Mouse (Mus musculus): ENCODE data around the gene Lypd9. TPM values are rescaled to one million over a fixed set of nuclear protein-coding genes. Genes with fewer than 3 reads are reported as not detected.

Lypd9 gene
- total and polyA plus RNA-seq, 2 experiments from 2014 or later: not detected

GRCm38 (mm10) chr11:58400655-58401054, 52.1 kb downstream of the Lypd9 start:
- DNase-seq (ENCODE audit: low spot score) (peak; percentile 6), ATAC-seq (ENCODE audit: low FRiP score) (no peak)
- Histone ChIP-seq H3K9me3 (ENCODE audit: low read length) (no peaks in the 10 kb centered on the region), H3K27me3 (ENCODE audit: insufficient read depth, low read length) (no peaks in the 10 kb centered on the region), H3K36me3 (ENCODE audit: insufficient read depth, low read length) (no peaks in the 10 kb centered on the region), H3K4me1 (ENCODE audit: insufficient read depth, low read length) (no peaks in the 10 kb centered on the region), H3K4me2 (ENCODE audit: low read depth, low read length, poor library complexity, severe bottlenecking) (0 out of 2 replicates have a peak overlapping the region, but pooled peaks have one; percentile 7), H3K27ac (ENCODE audit: low read depth, low read length) (no peak overlapping the region), H3K4me3 (ENCODE audit: low read depth, low read length) (no peak overlapping the region), H3K9ac (replicated peaks; ENCODE audit: low read length, poor library complexity, severe bottlenecking) (no peak overlapping the region)
- no peak for TF ChIP-seq CTCF (IDR thresholded peaks at IDR 0.05)
- 24% methylated on average over 5 of the region's 5 CpGs for WGBS

DNA sequence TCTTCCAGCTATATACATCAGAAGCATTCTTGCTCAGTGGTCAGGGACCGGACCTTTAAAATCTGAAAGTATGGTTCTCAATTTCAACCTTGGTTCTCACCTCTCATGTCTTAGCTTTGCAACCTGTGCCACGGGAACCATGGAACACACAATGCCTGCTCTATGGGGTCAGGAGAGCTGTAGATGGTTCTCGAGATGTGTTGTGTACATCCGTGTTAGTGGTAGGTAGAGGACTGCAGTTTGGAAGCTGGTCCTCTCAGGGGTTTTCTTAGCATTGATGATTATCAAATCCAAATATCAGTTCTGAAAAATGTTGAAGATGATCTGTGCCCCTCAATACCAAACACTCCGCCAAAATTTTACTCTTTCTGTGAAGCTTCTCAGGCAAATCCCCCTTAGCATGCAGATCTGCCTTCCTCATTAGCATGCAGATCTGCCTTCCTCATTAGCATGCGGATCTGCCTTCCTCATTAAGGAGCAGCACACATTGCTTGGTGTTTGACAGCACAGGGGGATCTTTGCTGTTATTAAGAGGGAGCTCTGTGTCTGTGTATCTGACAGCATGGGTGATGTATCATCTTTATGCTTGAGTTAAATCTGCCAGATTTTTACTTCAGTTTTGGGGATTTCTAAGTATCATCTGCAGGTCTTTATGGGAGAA, 52.6 kb downstream of the Lypd9 start:
- Histone ChIP-seq H3K4me3 (ENCODE audit: low read depth, low read length) (no peak overlapping the region), H3K4me2 (ENCODE audit: low read depth, low read length, poor library complexity, severe bottlenecking) (peak overlapping the region; percentile 15; the same call in 1 of the 2 replicates), H3K9ac (replicated peaks; ENCODE audit: low read length, poor library complexity, severe bottlenecking) (no peak overlapping the region), H3K9me3 (ENCODE audit: low read length) (no peaks in the 10 kb centered on the region), H3K27ac (ENCODE audit: low read depth, low read length) (no peak overlapping the region), H3K4me1 (ENCODE audit: insufficient read depth, low read length) (no peaks in the 10 kb centered on the region), H3K36me3 (ENCODE audit: insufficient read depth, low read length) (no peaks in the 10 kb centered on the region), H3K27me3 (ENCODE audit: insufficient read depth, low read length) (no peaks in the 10 kb centered on the region)
- DNase-seq (ENCODE audit: low spot score) (peak; percentile 33), ATAC-seq (ENCODE audit: low FRiP score) (peak; percentile 75)
- WGBS: 36% methylated on average over 6 of the region's 6 CpGs
- TF ChIP-seq CTCF (IDR thresholded peaks at IDR 0.05): no peak

Other genes with a start within 250 kb of the Lypd9 start
- gene 4930438A08Rik, start 178.1 kb downstream of the Lypd9 start, total RNA-seq (2014; rRNA removed): 0.09 and 0.38 TPM in 2 replicates
- not detected in 2 replicates for gene 4930438A08Rik, start 178.1 kb downstream of the Lypd9 start, polyA plus RNA-seq (2015; fragmentation: Nextera tagmentation; extraction: Ambion mirVana)
- gene Zfp692, start 145.9 kb downstream of the Lypd9 start, total RNA-seq (2014; rRNA removed): 24.4 and 26.0 TPM in 2 replicates
- 20.1 and 22.6 TPM in 2 replicates for gene Zfp692, start 145.9 kb downstream of the Lypd9 start, polyA plus RNA-seq (2015; fragmentation: Nextera tagmentation; extraction: Ambion mirVana)
- 38.1 and 42.1 TPM in 2 replicates for gene Zfp672, start 122.6 kb downstream of the Lypd9 start, total RNA-seq (2014; rRNA removed)
- 41.1 and 46.9 TPM in 2 replicates for gene Zfp672, start 122.6 kb downstream of the Lypd9 start, polyA plus RNA-seq (2015; fragmentation: Nextera tagmentation; extraction: Ambion mirVana)
- gene Sh3bp5l, start 122.2 kb downstream of the Lypd9 start, total RNA-seq (2014; rRNA removed): 44.0 and 53.8 TPM in 2 replicates
- 42.4 and 46.3 TPM in 2 replicates for gene Sh3bp5l, start 122.2 kb downstream of the Lypd9 start, polyA plus RNA-seq (2015; fragmentation: Nextera tagmentation; extraction: Ambion mirVana)
- gene Lypd8, start 73.9 kb downstream of the Lypd9 start, total RNA-seq (2014; rRNA removed): not detected in 2 replicates
- not detected in 2 replicates for gene Lypd8, start 73.9 kb downstream of the Lypd9 start, polyA plus RNA-seq (2015; fragmentation: Nextera tagmentation; extraction: Ambion mirVana)
- not detected in 2 replicates for gene 1810065E05Rik, start 31.8 kb downstream of the Lypd9 start, total RNA-seq (2014; rRNA removed)
- gene 1810065E05Rik, start 31.8 kb downstream of the Lypd9 start, polyA plus RNA-seq (2015; fragmentation: Nextera tagmentation; extraction: Ambion mirVana): not detected in 2 replicates
- gene Gm12253, start 20.4 kb downstream of the Lypd9 start, total RNA-seq (2014; rRNA removed): not detected in 2 replicates
- not detected in 2 replicates for gene Gm12253, start 20.4 kb downstream of the Lypd9 start, polyA plus RNA-seq (2015; fragmentation: Nextera tagmentation; extraction: Ambion mirVana)
- not detected in 2 replicates for gene Olfr30, start 9.3 kb upstream of the Lypd9 start, total RNA-seq (2014; rRNA removed)
- gene Olfr30, start 9.3 kb upstream of the Lypd9 start, polyA plus RNA-seq (2015; fragmentation: Nextera tagmentation; extraction: Ambion mirVana): not detected in 2 replicates
- not detected in 2 replicates for gene Olfr332, start 39.6 kb upstream of the Lypd9 start, total RNA-seq (2014; rRNA removed)
- gene Olfr332, start 39.6 kb upstream of the Lypd9 start, polyA plus RNA-seq (2015; fragmentation: Nextera tagmentation; extraction: Ambion mirVana): not detected in 2 replicates
- not detected in 2 replicates for gene Olfr331, start 49.6 kb upstream of the Lypd9 start, total RNA-seq (2014; rRNA removed)
- not detected in 2 replicates for gene Olfr331, start 49.6 kb upstream of the Lypd9 start, polyA plus RNA-seq (2015; fragmentation: Nextera tagmentation; extraction: Ambion mirVana)
- not detected in 2 replicates for gene Olfr330, start 81.9 kb upstream of the Lypd9 start, total RNA-seq (2014; rRNA removed)
- not detected in 2 replicates for gene Olfr330, start 81.9 kb upstream of the Lypd9 start, polyA plus RNA-seq (2015; fragmentation: Nextera tagmentation; extraction: Ambion mirVana)
- not detected in 2 replicates for gene Olfr329-ps, start 93.5 kb upstream of the Lypd9 start, total RNA-seq (2014; rRNA removed)
- gene Olfr329-ps, start 93.5 kb upstream of the Lypd9 start, polyA plus RNA-seq (2015; fragmentation: Nextera tagmentation; extraction: Ambion mirVana): not detected in 2 replicates
- not detected in 2 replicates for gene Olfr328, start 102.7 kb upstream of the Lypd9 start, total RNA-seq (2014; rRNA removed)
- gene Olfr328, start 102.7 kb upstream of the Lypd9 start, polyA plus RNA-seq (2015; fragmentation: Nextera tagmentation; extraction: Ambion mirVana): not detected in 2 replicates
- not detected in 2 replicates for gene Olfr224, start 117.6 kb upstream of the Lypd9 start, total RNA-seq (2014; rRNA removed)
- not detected in 2 replicates for gene Olfr224, start 117.6 kb upstream of the Lypd9 start, polyA plus RNA-seq (2015; fragmentation: Nextera tagmentation; extraction: Ambion mirVana)
- not detected in 2 replicates for gene Olfr325, start 124.8 kb upstream of the Lypd9 start, total RNA-seq (2014; rRNA removed)
- gene Olfr325, start 124.8 kb upstream of the Lypd9 start, polyA plus RNA-seq (2015; fragmentation: Nextera tagmentation; extraction: Ambion mirVana): not detected in 2 replicates
- gene Olfr324, start 142.2 kb upstream of the Lypd9 start, total RNA-seq (2014; rRNA removed): 0.28 and 0.49 TPM in 2 replicates
- gene Olfr324, start 142.2 kb upstream of the Lypd9 start, polyA plus RNA-seq (2015; fragmentation: Nextera tagmentation; extraction: Ambion mirVana): 0.04 and 0.05 TPM in 2 replicates
- not detected in 2 replicates for gene 2210407C18Rik, start 163.2 kb upstream of the Lypd9 start, total RNA-seq (2014; rRNA removed)
- not detected in 2 replicates for gene 2210407C18Rik, start 163.2 kb upstream of the Lypd9 start, polyA plus RNA-seq (2015; fragmentation: Nextera tagmentation; extraction: Ambion mirVana)
- gene Olfr323, start 177.6 kb upstream of the Lypd9 start, total RNA-seq (2014; rRNA removed): 0.16 TPM in 1 of 2 replicates, not detected in the other
- gene Olfr323, start 177.6 kb upstream of the Lypd9 start, polyA plus RNA-seq (2015; fragmentation: Nextera tagmentation; extraction: Ambion mirVana): not detected in 2 replicates
- 0.22 and 0.76 TPM in 2 replicates for gene Trim58, start 187.5 kb upstream of the Lypd9 start, total RNA-seq (2014; rRNA removed)
- 0.20 and 0.38 TPM in 2 replicates for gene Trim58, start 187.5 kb upstream of the Lypd9 start, polyA plus RNA-seq (2015; fragmentation: Nextera tagmentation; extraction: Ambion mirVana)
- gene Olfr322, start 205.9 kb upstream of the Lypd9 start, total RNA-seq (2014; rRNA removed): not detected in 2 replicates
- gene Olfr322, start 205.9 kb upstream of the Lypd9 start, polyA plus RNA-seq (2015; fragmentation: Nextera tagmentation; extraction: Ambion mirVana): not detected in 2 replicates
- gene Olfr320, start 228.2 kb upstream of the Lypd9 start, total RNA-seq (2014; rRNA removed): not detected in 2 replicates
- gene Olfr320, start 228.2 kb upstream of the Lypd9 start, polyA plus RNA-seq (2015; fragmentation: Nextera tagmentation; extraction: Ambion mirVana): not detected in 2 replicates
- gene Olfr319, start 246.2 kb upstream of the Lypd9 start, total RNA-seq (2014; rRNA removed): not detected in 2 replicates
- gene Olfr319, start 246.2 kb upstream of the Lypd9 start, polyA plus RNA-seq (2015; fragmentation: Nextera tagmentation; extraction: Ambion mirVana): not detected in 2 replicates

Measured in midbrain, postnatal 0 days (tissue).